Mouse (Mus musculus) embryonic fibroblast, embryonic 13.5 days (primary cell): ENCODE data around the gene Hikeshi.

ENCODE experiments used
- CTCF ChIP-seq: IDR thresholded peaks from 2 replicates; pipeline ENCODE4 v1.5.1; 2011; ENCODE audit warnings: mild to moderate bottlenecking, control low read depth, low read length, moderate library complexity, borderline replicate concordance; ENCODE audit not compliant: insufficient read depth
- POLR2A ChIP-seq: IDR thresholded peaks from 2 replicates; pipeline ENCODE4 v1.6.1; 2011; ENCODE audit warnings: low read depth, mild to moderate bottlenecking, control low read depth, low read length, moderate library complexity

DNA sequence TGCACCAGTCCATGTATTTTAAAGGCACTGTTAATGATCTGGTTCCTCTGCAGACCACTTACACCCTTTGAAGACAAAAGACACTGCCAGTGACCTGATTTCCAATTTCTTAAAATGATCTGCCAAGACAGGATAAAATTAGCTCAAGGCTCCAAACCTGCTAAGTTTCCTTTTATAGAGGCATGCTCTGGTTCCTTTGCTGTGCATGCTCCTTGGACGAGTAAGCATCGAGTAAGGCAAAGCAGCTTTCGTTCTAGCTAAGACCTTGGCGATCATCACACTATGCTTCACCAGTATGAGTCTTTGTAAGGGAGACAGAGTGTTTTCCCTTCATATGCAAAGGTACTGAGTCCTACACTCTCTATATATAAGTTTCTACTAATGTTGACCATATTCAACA, 23.2 kb downstream of the Hikeshi start:
- TF ChIP-seq CTCF (no peak), POLR2A (no peak)
